ENCODE assay signal across 8 mouse cellular contexts in the genomic region with DNA sequence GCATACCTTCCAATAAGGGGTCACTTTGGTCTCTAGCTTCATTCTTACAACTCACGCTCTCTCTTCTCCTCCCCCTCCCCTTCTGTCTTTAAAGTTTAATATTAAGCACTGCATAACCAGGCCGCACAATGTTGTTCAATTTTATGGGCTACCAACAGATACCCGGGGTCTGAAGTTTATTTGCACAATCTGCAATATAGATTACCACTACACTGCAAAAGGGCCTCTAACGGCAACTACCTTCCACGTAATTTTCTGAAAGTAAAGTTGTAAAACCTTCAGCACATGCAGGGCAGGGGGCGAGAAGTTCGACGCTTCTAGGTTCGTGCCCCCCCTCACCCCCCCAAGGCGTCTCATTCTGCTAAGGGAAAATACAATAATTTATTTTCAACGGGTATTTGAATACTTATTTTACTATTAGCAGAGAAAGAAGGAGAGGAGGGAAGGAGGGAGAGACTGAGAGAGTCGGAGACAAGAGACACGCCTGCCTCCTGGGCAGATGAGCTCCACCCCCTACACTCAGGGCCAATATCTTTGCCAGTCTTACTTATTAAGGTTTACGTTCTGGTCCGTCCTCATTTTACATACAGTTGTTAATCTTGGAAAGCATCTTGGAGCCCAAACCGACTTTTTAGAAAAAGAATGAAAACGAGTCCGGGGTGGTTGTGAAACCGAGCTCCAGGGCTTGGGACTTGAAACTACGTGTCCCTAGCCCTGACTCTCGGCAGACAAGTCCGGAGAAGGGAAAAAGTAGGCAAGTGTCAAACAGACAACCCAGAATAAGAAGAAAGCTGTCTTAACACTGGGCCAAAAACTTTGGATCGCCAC. TPM values are rescaled to one million over a fixed set of nuclear protein-coding genes. Genes with fewer than 3 reads are reported as not detected.
DNase-seq lines count a peak whose midpoint lies in the region; ATAC-seq and TF ChIP-seq lines count a peak whose summit lies in the region.

No protein-coding gene starts in this region.

- TF ChIP-seq POLR2A in lung, adult 2 months (IDR thresholded peaks at IDR 0.05; ENCODE audit: borderline replicate concordance, extremely low read depth, low read depth, low read length): no peak

- H3K36me3 ChIP-seq in forebrain, embryonic 15.5 days: no peaks in the 10 kb centered on the region
- H3K36me3 ChIP-seq in intestine, embryonic 16.5 days (ENCODE audit: control insufficient read depth, insufficient read depth, low read length): no peaks in the 10 kb centered on the region; the same call in 1 of the 2 replicates

- peak overlapping the region; percentile 87 for H3K9ac ChIP-seq in forebrain, embryonic 15.5 days (replicated peaks)
- H3K9ac ChIP-seq in intestine, embryonic 16.5 days (ENCODE audit: low read depth, low read length): peak overlapping the region; percentile 94

- peak overlapping the region; percentile 99 for H3K4me3 ChIP-seq in forebrain, embryonic 15.5 days
- peak overlapping the region; percentile 98 for H3K4me3 ChIP-seq in intestine, embryonic 16.5 days (ENCODE audit: low read length)
- H3K4me3 ChIP-seq in lung, adult 2 months (replicated peaks; ENCODE audit: extremely low read depth, low read depth, low read length): peak overlapping the region; percentile 83

- H3K27me3 ChIP-seq in forebrain, embryonic 15.5 days: no peaks in the 10 kb centered on the region
- H3K27me3 ChIP-seq in intestine, embryonic 16.5 days (replicated peaks; ENCODE audit: control insufficient read depth, insufficient read depth, low read length): no peaks in the 10 kb centered on the region

- H3K4me2 ChIP-seq in forebrain, embryonic 15.5 days (replicated peaks): peak overlapping the region; percentile 62
- H3K4me2 ChIP-seq in intestine, embryonic 16.5 days (ENCODE audit: low read depth, low read length): peak overlapping the region; percentile 77

- DNase-seq in cerebellum, postnatal 25 days: peak; percentile 12 to 18
- DNase-seq in cerebellum, adult 11 months: no peak
- DNase-seq in adrenal gland, postnatal 36 days: peak; percentile 46 to 62
- DNase-seq in lung, adult 2 months: no peak
- peak; percentile 9 for DNase-seq in skeletal muscle tissue, adult 2 months (ENCODE audit: low read depth, low spot score)
- DNase-seq in left cerebral cortex, adult 18-20 months (ENCODE audit: low spot score in 2 of 2): no peak

- peak overlapping the region; percentile 95 for H3K27ac ChIP-seq in forebrain, embryonic 15.5 days (replicated peaks)
- H3K27ac ChIP-seq in intestine, embryonic 16.5 days (ENCODE audit: low read length): peak overlapping the region; percentile 94

- no peak for ATAC-seq in forebrain, embryonic 15.5 days (replicated peaks)
- 0 out of 2 replicates have a peak, but pooled peaks have one; percentile 20 for ATAC-seq in intestine, embryonic 16.5 days

- WGBS in forebrain, embryonic 15.5 days: 3% methylated on average over 23 of the region's 23 CpGs
- WGBS in intestine, embryonic 16.5 days: under 1% methylated on average over 23 of the region's 23 CpGs
- WGBS in lung, adult 2 months: 5% methylated on average over 23 of the region's 23 CpGs

- no peaks in the 10 kb centered on the region for H3K9me3 ChIP-seq in forebrain, embryonic 15.5 days
- no peaks in the 10 kb centered on the region for H3K9me3 ChIP-seq in intestine, embryonic 16.5 days (ENCODE audit: control insufficient read depth, low read length)

- no peak for TF ChIP-seq CTCF in lung, adult 2 months (IDR thresholded peaks at IDR 0.05; ENCODE audit: insufficient read depth, low read length)

- H3K4me1 ChIP-seq in forebrain, embryonic 15.5 days: peaks cover 23% of the 10 kb centered on the region
- peaks cover 18% of the 10 kb centered on the region for H3K4me1 ChIP-seq in intestine, embryonic 16.5 days (ENCODE audit: control insufficient read depth, insufficient read depth, low read length)
- no peaks in the 10 kb centered on the region; the same call in 1 of the 2 replicates for H3K4me1 ChIP-seq in lung, adult 2 months (ENCODE audit: control insufficient read depth, insufficient read depth, low read length)

RNA-seq across cellular contexts. Expression of gene Pgrmc2, which starts 1.2 kb away (rescaled TPM):
- total RNA-seq in adrenal gland, postnatal 36 days (2021): 10 to 100 TPM; 59.1 to 59.3 TPM
- polyA plus RNA-seq in forebrain, embryonic 15.5 days (2015; fragmentation: Nextera tagmentation; extraction: Ambion mirVana): 31.0 and 32.5 TPM in 2 replicates
- 57.6 and 70.9 TPM in 2 replicates for polyA plus RNA-seq in intestine, embryonic 16.5 days (2015; fragmentation: Nextera tagmentation; extraction: Ambion mirVana)
- 15.8 and 19.1 TPM in 2 replicates for polyA plus RNA-seq in lung, adult 2 months (2012; rRNA removed)
- total RNA-seq in left cerebral cortex, adult 18-20 months (2021): 10 to 100 TPM; 62.9 to 64.4 TPM

Comparison
In these comparisons a context has a peak if more than half of its experiments do, and no peak if none do; other contexts are left out.
1. DNase-seq: peak in cerebellum, postnatal 25 days (2 of 2), adrenal gland, postnatal 36 days (2 of 2) and skeletal muscle tissue, adult 2 months (single experiment); none in cerebellum, adult 11 months (single experiment), lung, adult 2 months (single experiment) and left cerebral cortex, adult 18-20 months (0 of 2).
2. Peak in every context shown above with its lines, with median percentiles within 50 percentile points of each other: H3K4me3 ChIP-seq.